Mouse (Mus musculus) cerebellum, adult 2 months (tissue): ENCODE measurements around the gene Umps.

Source experiments
- CTCF ChIP-seq: fragments of 200-500 bp; IDR thresholded peaks from 2 replicates; pipeline ENCODE4 v1.5.1; 2011; ENCODE audit warnings: low read depth, mild to moderate bottlenecking, control low read depth, low read length, moderate library complexity, borderline replicate concordance; ENCODE audit not compliant: insufficient read depth
- POLR2A ChIP-seq: fragments of 200-500 bp; IDR thresholded peaks from 2 replicates; pipeline ENCODE4 v1.6.1; 2011; ENCODE audit warnings: low read length, control low read depth, borderline replicate concordance; ENCODE audit not compliant: insufficient read depth

DNA sequence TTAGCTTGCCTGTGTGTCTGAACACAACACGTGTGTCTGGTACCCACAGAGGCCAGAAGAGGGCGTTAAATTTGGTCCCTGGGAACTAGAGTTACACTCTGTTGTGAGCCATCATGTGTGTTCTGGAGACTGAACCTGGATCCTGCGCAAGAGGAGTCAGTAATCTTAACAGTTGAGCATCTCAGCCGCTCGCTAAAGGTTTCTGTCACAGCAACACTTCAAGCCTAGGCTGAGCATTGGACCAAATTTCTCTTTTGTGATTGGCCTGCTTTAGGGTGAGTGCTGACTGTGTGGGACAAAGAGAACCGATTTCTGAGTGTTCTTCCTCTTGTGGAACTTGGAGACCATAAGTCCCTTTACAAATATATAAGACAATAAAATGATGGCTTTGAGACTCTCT, 16.5 kb downstream of the Umps start:
- TF ChIP-seq POLR2A (no peak), CTCF (no peak)
